Comparison of ENCODE assay signal across 22 mouse cellular contexts in the genomic region with DNA sequence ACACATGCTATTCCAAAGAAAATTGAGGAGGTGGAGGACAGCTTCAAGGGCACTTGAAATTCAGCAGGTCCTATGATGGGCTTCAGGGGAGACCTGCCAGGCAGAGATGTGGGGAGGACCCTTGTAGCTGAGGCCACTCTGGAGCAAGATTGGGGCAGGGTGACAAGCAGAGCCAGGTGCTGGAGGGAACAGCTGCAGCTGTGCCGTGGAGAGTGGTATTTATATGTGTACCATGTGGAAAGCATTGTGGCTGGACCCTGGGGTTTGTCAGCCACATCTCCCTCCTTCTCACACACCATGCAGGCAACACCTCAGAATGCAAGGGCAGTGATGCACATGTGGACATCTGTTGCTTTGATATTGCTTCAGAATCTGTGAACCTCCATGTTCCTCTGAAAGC.
DNase-seq lines count a peak whose midpoint lies in the region; ATAC-seq and TF ChIP-seq lines count a peak whose summit lies in the region.
"Had no signal": no experiment of that assay in that cellular context is flagged by ENCODE, and none has a peak within 500 bp of the region (broad histone marks: within the 10 kb centered on the region; RNA-seq: fewer than 3 reads in every experiment).

No protein-coding gene starts in this region.

- no peaks in the 10 kb centered on the region for H3K9me3 ChIP-seq in limb, embryonic 12.5 days
- no peaks in the 10 kb centered on the region for H3K9me3 ChIP-seq in hindbrain, postnatal 0 days (ENCODE audit: low read length)
- H3K9me3 ChIP-seq: embryonic facial prominence, embryonic 13.5 days; forebrain, embryonic 10.5 days; heart, embryonic 12.5 days; hindbrain, embryonic 10.5 days had no signal

- H3K27ac ChIP-seq in limb, embryonic 12.5 days, result 0 out of 2 replicates have a peak overlapping the region, but pooled peaks have one; percentile 25
- no peak overlapping the region for H3K27ac ChIP-seq in hindbrain, postnatal 0 days
- H3K27ac ChIP-seq: embryonic facial prominence, embryonic 13.5 days; forebrain, embryonic 10.5 days; heart, adult 2 months; hindbrain, embryonic 10.5 days; hindbrain, embryonic 14.5 days had no signal

- H3K4me1 ChIP-seq in limb, embryonic 12.5 days (replicated peaks), result peaks cover 40% of the 10 kb centered on the region
- no peaks in the 10 kb centered on the region; the same call in 1 of the 2 replicates for H3K4me1 ChIP-seq in hindbrain, postnatal 0 days (ENCODE audit: insufficient read depth, low read length)

- no peak overlapping the region for H3K4me2 ChIP-seq in limb, embryonic 12.5 days
- H3K4me2 ChIP-seq in hindbrain, postnatal 0 days (ENCODE audit: low read depth, low read length), result no peak overlapping the region
- H3K4me2 ChIP-seq: embryonic facial prominence, embryonic 13.5 days; heart, embryonic 12.5 days; hindbrain, embryonic 14.5 days had no signal

- no peak for TF ChIP-seq CTCF in hindbrain, postnatal 0 days (IDR thresholded peaks at IDR 0.05; ENCODE audit: low read depth)

- 9% methylated on average over 1 of the region's 1 CpGs for whole genome bisulfite sequencing in limb, embryonic 12.5 days
- WGBS in hindbrain, postnatal 0 days, result 83% methylated on average over 1 of the region's 1 CpGs

- no peaks in the 10 kb centered on the region for H3K36me3 ChIP-seq in limb, embryonic 12.5 days
- H3K36me3 ChIP-seq in hindbrain, postnatal 0 days (ENCODE audit: insufficient read depth, low read length), result no peaks in the 10 kb centered on the region
- H3K36me3 ChIP-seq: embryonic facial prominence, embryonic 13.5 days; forebrain, embryonic 10.5 days; heart, embryonic 12.5 days; hindbrain, embryonic 10.5 days had no signal

- ATAC-seq in limb, embryonic 12.5 days (ENCODE audit: insufficient number of reproducible peaks, insufficient read depth, low FRiP score, low TSS enrichment, low read depth), result peak; percentile 69; the same call in 1 of the 2 replicates
- no peak for ATAC-seq in hindbrain, postnatal 0 days
- ATAC-seq: forebrain, embryonic 14.5 days; inflammation-experienced regulatory T-cells, adult 6 months had no signal

- no peaks in the 10 kb centered on the region for H3K27me3 ChIP-seq in limb, embryonic 12.5 days
- no peaks in the 10 kb centered on the region for H3K27me3 ChIP-seq in hindbrain, postnatal 0 days (ENCODE audit: insufficient read depth, low read length)
- H3K27me3 ChIP-seq: embryonic facial prominence, embryonic 13.5 days; heart, embryonic 12.5 days had no signal

- H3K4me3 ChIP-seq in limb, embryonic 12.5 days (replicated peaks), result no peak overlapping the region
- no peak overlapping the region for H3K4me3 ChIP-seq in hindbrain, postnatal 0 days (ENCODE audit: low read length)
- H3K4me3 ChIP-seq: embryonic facial prominence, embryonic 13.5 days; erythroblast, embryonic 14.5 days; forebrain, embryonic 10.5 days; heart, adult 2 months; heart, embryonic 12.5 days; hindbrain, embryonic 10.5 days had no signal

- DNase-seq in embryo, embryonic 11 days, result peak; percentile 22
- no peak for DNase-seq in embryo, embryonic 9.5 days (ENCODE audit: extremely low spot score)
- DNase-seq in forelimb bud, embryonic 11.5 days (ENCODE audit: low read depth, low spot score), result peak; percentile 71
- peak; percentile 27 for DNase-seq in mesoderm, embryonic 11.5 days (ENCODE audit: low read depth, low spot score)
- DNase-seq in hindbrain, postnatal 0 days (ENCODE audit: low spot score), result no peak
- no peak for DNase-seq in frontal cortex, postnatal 25 days (ENCODE audit: low spot score in 2 of 2)
- no peak for DNase-seq in heart, adult 9 months (ENCODE audit: low spot score in 2 of 2)
- DNase-seq: adrenal gland, postnatal 10 days; B cell, adult 2 months; cerebellum, adult 18-20 months; cerebellum, adult 9-11 months; gastrocnemius, postnatal 14 days; heart, adult 2 months had no signal

- no peak overlapping the region for H3K9ac ChIP-seq in limb, embryonic 12.5 days (replicated peaks)
- no peak overlapping the region for H3K9ac ChIP-seq in hindbrain, postnatal 0 days (replicated peaks; ENCODE audit: low read length)
- H3K9ac ChIP-seq: embryonic facial prominence, embryonic 13.5 days; heart, embryonic 12.5 days; hindbrain, embryonic 14.5 days had no signal

Comparison
In these comparisons a context has a peak if more than half of its experiments do, and no peak if none do; other contexts are left out.
1. DNase-seq: peak in embryo, embryonic 11 days (single experiment), forelimb bud, embryonic 11.5 days (single experiment) and mesoderm, embryonic 11.5 days (single experiment); none in embryo, embryonic 9.5 days (single experiment), hindbrain, postnatal 0 days (single experiment), frontal cortex, postnatal 25 days (0 of 2) and heart, adult 9 months (0 of 2).